Mouse (Mus musculus) heart, adult 18-20 months (tissue): ENCODE measurements around the gene Krr1. TPM values are rescaled to one million over a fixed set of nuclear protein-coding genes. Genes with fewer than 3 reads are reported as not detected.
"Not testable (repeated sequence)": the region's sequence is repeated elsewhere in the genome, so short reads cannot be mapped to it uniquely, and the experiment has no call there.

Experiments used
- DNase-seq, 2 experiments: peaks; one replicate each; pipeline ENCODE4 v3.0.0; 2021 to 2022; ENCODE audit warnings: mixed read lengths in 1 of 2
- total RNA-seq, 2 experiments: library from RNA; stranded (reverse); gene quantifications; 2 replicates each; pipeline ENCODE4 v1.2.3; 2021

Krr1 gene
- total RNA-seq, 2 experiments from 2014 or later, result 26.8 to 31.6 TPM

DNA sequence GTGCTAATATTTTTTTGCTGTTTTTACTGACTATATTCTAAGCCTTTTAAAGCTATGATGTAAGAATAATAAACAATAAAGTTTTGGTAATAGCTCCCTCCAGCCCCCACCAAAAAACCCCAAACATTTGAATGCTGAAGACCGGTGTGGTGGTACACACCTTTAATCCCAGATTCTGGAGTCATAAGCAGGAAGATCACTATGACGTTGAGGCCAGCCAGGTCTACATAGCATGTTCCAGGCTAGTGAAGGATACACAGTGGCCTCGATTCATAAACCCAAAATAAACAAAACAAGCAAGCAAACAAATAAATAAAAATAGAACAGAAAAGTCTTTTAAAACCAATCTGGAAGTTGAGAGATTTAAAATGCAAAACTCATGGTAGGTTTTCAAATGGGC, 535 bp upstream of the Krr1 start:
- DNase-seq, result no peak

- peak; percentile 39 to 83 for DNase-seq
These were observed 5.1 kb downstream of the Krr1 start for GRCm38 (mm10) chr10:111977584-111977983.

GRCm38 (mm10) chr10:111983070-111983469, 10.6 kb downstream of the Krr1 start:
- DNase-seq, result no peak

DNA sequence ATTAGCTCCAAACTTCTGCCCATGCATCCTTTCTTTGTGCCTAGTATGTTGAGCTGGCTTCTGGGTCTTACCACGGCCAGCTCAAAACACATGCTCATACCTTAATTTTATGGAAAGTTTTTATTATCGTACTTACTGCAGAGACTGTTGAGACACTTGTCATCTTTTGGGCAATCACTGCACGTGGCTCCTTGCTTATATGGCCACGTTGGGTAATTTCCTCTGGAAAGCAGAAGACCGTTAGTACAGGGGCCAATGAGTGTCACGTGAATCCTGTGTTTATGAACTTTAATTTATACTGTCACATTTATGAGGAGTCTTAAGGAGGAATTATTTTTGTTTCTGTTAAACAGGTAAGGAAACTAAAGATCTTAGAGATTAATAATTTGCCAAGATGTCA, 14.0 kb downstream of the Krr1 start:
- no peak for DNase-seq

DNA sequence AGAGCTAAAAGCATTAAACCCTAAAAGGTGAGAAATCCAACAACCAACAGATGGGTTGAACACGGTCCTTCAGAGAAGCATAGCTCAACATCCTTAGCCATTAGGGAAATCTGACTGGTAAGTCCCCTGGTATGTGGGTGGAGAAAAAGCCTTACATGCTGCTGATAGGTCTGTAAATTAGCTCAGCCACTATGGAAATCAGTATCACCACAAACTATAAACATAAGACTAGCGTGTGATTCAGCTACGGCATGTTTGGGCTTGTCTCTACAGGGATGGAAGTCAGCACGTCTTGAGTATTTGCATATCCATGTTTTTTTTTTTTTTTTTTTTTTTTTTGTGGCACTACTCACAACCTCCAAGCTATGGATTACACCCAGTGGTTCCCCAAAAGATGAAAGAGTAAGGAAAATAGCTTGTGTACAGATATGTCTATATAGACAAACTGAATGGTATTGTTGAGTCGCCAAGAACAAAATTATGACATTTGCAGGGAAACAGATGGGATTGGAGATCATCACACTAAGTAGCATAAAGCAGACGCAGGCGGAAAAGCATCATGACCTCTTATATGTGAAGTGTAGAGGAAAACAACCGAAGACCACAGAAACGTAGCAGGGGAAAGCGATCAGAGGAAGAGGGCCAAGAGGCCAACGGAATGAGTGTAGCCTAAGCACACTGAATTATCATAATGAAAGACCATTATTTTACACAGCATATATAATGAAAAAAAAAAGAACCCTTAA, 23.5 kb downstream of the Krr1 start:
- no peak for DNase-seq

DNA sequence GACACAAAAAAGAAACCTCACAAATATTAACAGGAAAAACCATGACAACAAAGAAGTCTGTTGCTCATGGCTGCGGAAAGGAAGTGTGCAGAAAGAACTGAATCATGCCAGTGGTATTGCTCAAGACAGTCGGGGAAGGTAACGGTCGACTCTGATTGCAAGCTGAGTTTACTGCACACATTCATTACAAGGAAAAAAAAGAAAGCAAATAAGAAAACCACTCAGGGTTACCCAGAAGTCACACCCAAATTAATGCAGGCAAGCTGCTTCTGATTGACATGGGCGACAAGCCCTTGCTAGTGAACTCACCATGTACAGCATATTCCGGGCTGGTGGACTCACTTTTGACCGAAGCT, 24.1 kb downstream of the Krr1 start:
- DNase-seq, result no peak

- peak in 1 of 2 experiments; percentile 23 for DNase-seq
These were observed 24.5 kb downstream of the Krr1 start for GRCm38 (mm10) chr10:111996911-111997347.

- no peak for DNase-seq
These were observed 25.2 kb downstream of the Krr1 start for GRCm38 (mm10) chr10:111997671-111998070.

DNA sequence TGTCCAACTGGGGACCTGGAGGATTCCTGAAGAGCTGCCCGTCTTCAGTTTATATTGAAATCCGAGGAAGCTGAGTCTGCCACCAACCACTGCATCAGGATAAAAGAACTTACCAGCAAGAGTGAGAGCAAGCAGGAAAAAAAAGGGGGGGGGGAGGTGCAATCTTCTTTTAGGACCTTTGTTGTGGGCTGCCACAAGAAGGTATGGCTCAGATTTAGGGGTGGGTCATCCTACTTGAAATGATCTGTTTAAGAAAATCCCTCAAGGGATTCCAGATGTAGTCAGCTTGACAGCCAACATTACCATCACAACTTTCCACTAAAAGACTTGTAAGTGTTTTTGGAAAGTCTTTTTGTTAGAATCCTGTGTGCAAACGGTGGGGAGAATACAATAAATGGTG, 27.3 kb downstream of the Krr1 start:
- no peak for DNase-seq

- no peak for DNase-seq
These were observed 28.1 kb downstream of the Krr1 start for GRCm38 (mm10) chr10:112000568-112000967.

DNA sequence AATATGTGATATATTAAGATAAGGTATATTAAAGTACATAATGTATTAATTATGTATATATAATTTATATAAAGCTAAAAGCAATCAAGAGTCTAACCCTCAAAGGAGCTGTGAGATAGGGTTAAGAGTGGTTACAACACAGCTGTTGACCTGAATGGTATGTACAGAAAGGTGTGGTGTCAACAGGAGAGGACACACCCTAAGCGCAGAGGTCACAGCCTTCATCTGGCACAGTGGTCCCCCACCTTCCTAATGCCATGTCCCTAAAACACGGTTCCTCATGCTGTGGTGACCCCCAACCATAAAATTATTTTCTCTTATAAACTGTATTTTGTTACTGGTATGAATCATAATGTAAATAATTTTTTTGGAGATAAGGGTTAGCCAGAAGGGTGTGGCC, 28.9 kb downstream of the Krr1 start:
- DNase-seq, result no peak

- no peak for DNase-seq
These were observed 29.5 kb downstream of the Krr1 start for GRCm38 (mm10) chr10:112001756-112002520.

DNA sequence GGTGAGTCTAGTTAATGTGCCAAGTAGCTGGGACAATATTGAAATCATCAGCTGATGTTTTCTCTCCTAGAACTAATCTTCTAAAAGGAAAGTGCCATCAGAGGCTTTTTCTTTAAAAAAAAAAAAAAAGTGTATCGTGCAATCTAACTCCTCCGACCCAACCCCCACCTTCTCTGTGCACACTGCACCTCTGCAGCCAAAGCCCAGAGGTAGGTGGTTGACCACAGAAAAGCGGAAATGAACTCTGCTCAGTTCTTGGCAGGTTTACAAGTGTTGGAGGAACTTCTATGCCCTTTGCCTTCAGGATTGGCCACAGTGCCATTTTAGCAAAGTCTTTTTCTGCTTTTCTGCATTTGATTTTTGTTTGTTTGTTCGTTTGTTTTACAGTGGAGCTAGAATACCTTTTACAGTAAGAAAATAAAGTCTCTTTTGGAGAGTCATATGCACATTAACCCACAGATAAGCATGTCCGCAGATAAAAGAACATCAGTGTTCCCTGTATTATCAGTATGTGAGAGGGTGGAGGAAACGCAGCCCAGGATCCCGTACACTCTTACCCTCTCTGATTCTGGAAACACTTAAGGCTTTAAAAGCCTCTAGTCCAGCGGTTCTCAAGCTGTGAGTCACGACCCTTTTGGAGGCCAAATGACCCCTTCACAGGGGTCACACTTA, 30.2 kb downstream of the Krr1 start, which contains the start of gene Glipr1:
Glipr1 (minus strand) TSS at position 88 of the 672 bp plus-strand sequence.
- peak in 1 of 2 experiments; percentile 52 for DNase-seq

DNA sequence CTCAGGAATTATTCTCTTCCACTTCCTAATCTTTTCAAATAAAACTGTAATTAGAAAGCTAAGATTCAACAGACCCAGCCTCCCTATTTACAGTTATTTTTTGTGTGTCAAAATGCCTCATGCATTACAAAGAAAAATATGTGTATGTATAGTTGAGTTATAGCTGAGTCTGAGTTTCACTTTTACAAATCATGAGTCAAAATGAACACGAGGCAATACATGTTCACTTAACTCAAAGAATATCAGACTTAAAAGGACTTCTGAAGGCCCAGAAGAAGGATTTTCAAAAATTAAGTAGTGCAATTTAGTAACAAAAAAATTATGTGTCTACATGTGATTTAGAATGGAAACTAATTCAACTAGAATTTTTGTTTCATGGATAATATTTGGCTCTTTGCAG, 37.0 kb downstream of the Krr1 start:
- DNase-seq, result not testable (repeated sequence)

DNA sequence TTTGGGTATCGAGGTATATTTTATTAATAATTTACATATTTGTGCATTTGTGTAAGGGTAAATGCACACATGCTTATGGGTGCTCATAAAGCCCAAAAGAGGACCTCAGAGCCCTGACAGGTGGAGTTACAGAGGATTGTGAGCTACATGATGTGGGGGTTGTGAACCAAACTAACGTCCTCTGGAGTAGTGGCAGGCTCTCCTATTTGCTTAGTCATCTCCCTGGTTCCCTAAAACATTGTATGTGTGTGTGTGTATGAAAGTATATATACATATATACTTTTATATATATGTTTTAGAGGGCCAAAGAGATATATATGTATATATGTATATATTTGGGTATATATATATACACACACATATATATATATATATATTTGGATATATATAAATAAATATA, 51.1 kb downstream of the Krr1 start:
- no peak for DNase-seq

DNA sequence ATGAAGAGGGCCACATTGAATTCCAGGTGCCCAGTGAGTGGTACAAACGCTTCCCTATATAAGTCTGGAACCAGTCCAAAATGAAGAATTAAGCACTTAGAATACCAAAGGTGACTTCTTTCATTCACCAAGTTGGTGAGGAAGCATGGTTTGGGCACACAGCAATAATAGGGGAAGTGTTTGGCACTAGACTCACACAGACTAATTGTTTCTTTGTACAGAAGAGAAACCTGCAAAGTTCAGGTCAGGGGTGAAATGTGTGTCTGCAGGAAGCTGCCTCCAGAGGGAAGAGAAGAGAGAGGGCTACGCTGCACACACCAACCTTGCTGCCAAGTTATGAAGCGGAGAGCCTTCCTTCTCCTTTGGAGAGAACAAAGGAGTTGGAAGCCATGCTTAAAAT, 56.2 kb downstream of the Krr1 start:
- DNase-seq, result not testable (repeated sequence)

Other genes starting within 250 kb of the Krr1 start
- 1 to 10 TPM; 1.1 to 1.7 TPM for gene Glipr1, start 30.0 kb downstream of the Krr1 start, total RNA-seq
- not detected for gene Glipr1l1, start 87.5 kb downstream of the Krr1 start, total RNA-seq
- gene Glipr1l2, start 110.7 kb downstream of the Krr1 start, total RNA-seq, result not detected
- gene Glipr1l3, start 187.7 kb downstream of the Krr1 start, total RNA-seq, result not detected
- not detected for gene Caps2, start 191.0 kb downstream of the Krr1 start, total RNA-seq